Mouse (Mus musculus): ENCODE data around the gene Pamr1. TPM values are rescaled to one million over a fixed set of nuclear protein-coding genes. Genes with fewer than 3 reads are reported as not detected.
A peak's percentile ranks its signal among the peaks of the same experiment; 100 is the strongest.

Gene Pamr1
- polyA plus RNA-seq, 1 experiment from 2014 or later, result 2.7 TPM

DNA sequence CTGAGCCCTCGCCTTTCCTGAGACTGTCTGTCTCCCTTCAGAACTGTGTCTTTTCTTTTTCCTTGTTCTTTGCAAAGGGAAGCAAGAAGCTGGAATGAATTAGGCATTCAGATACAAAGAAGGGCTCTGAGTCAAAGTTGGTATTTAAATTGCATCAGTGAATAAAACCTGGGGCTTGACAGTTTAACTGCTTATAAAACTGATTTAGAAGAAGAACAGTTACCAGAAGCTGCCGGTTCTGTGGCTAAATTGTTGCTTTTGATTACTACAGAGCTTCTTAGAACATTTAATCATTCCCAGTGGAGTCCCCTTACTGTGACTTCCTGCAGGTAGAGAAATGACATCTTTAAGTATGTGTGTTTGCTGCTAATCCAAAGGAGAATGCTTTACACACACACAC lies 124.8 kb downstream of the Pamr1 start:
- Histone ChIP-seq H3K4me2 (replicated peaks) (no peak overlapping the region), H3K4me1 (peaks cover 13% of the 10 kb centered on the region), H3K27ac (replicated peaks) (no peak overlapping the region), H3K9me3 (no peaks in the 10 kb centered on the region), H3K4me3 (no peak overlapping the region), H3K36me3 (no peaks in the 10 kb centered on the region), H3K27me3 (no peaks in the 10 kb centered on the region), H3K9ac (replicated peaks) (no peak overlapping the region)
- 35% methylated on average over 2 of the region's 2 CpGs for WGBS
- no peak for ATAC-seq (ENCODE audit: low FRiP score, low read depth)

DNA sequence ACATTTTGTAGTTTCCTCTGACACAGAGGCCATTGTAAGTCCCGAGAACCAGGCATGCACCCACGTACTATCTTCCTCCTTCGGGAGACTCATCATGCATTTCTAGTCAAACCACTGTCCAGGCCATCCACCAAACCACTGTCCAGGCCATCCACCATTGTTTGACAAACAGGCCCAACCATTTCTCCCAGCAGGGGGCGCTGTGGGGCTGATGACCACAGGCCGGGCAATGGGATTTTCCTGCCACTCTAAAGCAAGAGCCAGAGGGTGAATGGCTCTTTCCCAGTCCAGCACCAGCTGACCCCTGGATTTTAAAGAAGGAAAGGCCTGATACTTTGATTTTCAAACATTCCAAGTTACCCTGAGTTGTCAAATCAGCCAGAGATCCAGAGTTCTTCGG lies 125.5 kb downstream of the Pamr1 start:
- Histone ChIP-seq H3K36me3 (no peaks in the 10 kb centered on the region), H3K9ac (replicated peaks) (no peak overlapping the region), H3K27ac (replicated peaks) (no peak overlapping the region), H3K27me3 (no peaks in the 10 kb centered on the region), H3K4me3 (no peak overlapping the region), H3K9me3 (no peaks in the 10 kb centered on the region), H3K4me2 (replicated peaks) (no peak overlapping the region), H3K4me1 (peaks cover 13% of the 10 kb centered on the region)
- 74% methylated on average over 6 of the region's 6 CpGs for WGBS
- ATAC-seq (ENCODE audit: low FRiP score, low read depth), result no peak

DNA sequence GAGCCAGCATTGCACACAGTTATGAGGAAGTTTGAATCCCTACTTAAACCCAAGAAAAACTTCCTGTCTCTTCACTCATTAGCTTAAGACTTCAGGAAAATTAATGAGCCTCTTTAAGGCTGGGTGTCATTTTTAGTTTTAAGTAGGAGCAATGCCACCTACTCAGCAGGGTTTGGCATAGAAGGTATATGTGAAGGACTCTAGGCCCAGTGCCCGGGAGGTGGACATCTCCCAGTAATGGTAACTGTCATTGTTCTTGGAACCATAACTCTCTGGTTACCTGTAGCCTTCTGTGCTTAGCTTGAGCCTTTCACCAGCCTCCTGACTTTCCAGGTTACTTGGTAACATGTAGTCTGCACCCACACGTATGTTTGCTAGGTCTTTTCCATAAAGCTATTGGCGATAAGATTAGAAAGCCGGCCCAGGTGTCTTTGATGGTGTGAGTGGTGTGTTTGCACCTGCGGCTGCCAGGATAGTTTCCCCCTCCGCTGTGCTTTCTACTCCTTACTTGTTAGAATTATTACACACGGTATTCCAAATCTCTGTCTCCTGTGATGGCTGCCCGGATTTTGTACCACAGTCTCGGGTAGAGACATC lies 127.0 kb downstream of the Pamr1 start:
- H3K4me1 ChIP-seq, result peaks cover 13% of the 10 kb centered on the region
- H3K9ac ChIP-seq (replicated peaks), result no peak overlapping the region
- no peak overlapping the region for H3K4me3 ChIP-seq
- H3K36me3 ChIP-seq, result no peaks in the 10 kb centered on the region
- H3K9me3 ChIP-seq, result no peaks in the 10 kb centered on the region
- H3K27ac ChIP-seq (replicated peaks), result no peak overlapping the region
- no peak for ATAC-seq (ENCODE audit: low FRiP score, low read depth)
- no peak overlapping the region for H3K4me2 ChIP-seq (replicated peaks)
- H3K27me3 ChIP-seq, result no peaks in the 10 kb centered on the region
- WGBS, result 92% methylated on average over 9 of the region's 9 CpGs

DNA sequence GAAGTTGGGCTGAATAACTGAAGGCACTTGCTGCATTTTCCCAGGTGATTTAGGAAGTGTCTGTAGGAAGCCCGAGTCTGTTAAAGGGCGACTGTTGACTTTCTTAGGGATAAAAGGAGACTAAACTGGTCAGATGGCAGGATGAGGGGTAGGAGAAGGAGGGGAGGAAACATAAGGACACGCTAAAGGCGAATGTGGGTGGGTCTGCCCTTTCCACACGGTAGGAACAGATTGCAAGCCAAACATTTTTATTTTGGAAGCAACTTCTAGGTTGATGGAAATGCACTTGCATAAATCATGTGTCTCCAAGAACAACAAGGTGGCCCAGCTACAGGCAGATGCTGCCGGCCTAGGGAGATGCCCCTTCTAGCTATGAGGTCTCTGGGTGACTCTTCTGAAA lies 127.6 kb downstream of the Pamr1 start:
- no peak overlapping the region for H3K9ac ChIP-seq (replicated peaks)
- H3K27ac ChIP-seq (replicated peaks), result no peak overlapping the region
- no peaks in the 10 kb centered on the region for H3K27me3 ChIP-seq
- peaks cover 13% of the 10 kb centered on the region for H3K4me1 ChIP-seq
- ATAC-seq (ENCODE audit: low FRiP score, low read depth), result no peak
- no peaks in the 10 kb centered on the region for H3K9me3 ChIP-seq
- H3K36me3 ChIP-seq, result no peaks in the 10 kb centered on the region
- 82% methylated on average over 6 of the region's 6 CpGs for WGBS
- H3K4me3 ChIP-seq, result no peak overlapping the region
- no peak overlapping the region for H3K4me2 ChIP-seq (replicated peaks)

DNA sequence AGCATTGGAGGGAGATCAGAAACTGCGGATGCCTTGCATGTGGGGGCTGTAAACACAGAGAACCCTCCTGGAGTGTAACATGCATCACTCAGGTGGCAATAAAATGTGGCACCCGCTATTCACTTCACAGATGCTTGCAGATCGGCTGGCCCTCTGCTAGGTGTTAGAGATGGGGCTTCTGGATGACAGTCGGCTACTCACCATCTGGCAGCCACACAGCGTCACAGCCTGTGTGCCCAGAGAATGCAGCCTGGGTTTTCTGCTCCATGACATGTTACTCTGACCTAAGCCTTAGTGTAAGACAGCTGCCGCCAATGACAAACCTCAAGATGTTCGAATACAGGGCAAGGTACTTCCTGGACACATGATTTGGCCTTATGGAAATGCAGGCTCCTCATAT lies 131.5 kb downstream of the Pamr1 start:
- Histone ChIP-seq H3K9ac (replicated peaks) (no peak overlapping the region), H3K9me3 (no peaks in the 10 kb centered on the region), H3K27me3 (no peaks in the 10 kb centered on the region), H3K4me1 (peaks cover 13% of the 10 kb centered on the region), H3K36me3 (no peaks in the 10 kb centered on the region), H3K27ac (replicated peaks) (no peak overlapping the region), H3K4me2 (replicated peaks) (no peak overlapping the region), H3K4me3 (no peak overlapping the region)
- ATAC-seq (ENCODE audit: low FRiP score, low read depth), result no peak
- WGBS, result 85% methylated on average over 7 of the region's 7 CpGs

DNA sequence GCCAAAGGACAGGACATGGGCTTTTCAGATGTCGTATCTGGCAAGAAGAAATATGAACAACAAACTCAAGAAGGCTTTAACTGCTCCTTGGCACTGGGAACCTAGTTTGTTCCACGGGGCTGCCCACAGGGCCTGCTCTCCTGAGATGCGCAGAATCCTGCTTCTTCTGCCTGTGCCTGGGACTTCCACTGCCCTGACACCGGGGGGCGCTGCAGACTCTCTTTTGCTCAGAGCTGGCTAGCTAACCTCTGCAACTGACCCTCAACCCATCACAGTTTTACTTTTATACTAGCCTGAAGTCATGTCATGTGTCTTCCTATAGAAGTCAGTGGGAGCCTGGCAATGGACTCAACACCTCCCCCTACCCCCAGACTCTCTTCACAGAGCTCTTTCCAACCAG lies 132.4 kb downstream of the Pamr1 start:
- 45% methylated on average over 5 of the region's 5 CpGs for WGBS
- ATAC-seq (ENCODE audit: low FRiP score, low read depth), result no peak
- Histone ChIP-seq H3K27me3 (no peaks in the 10 kb centered on the region), H3K4me2 (replicated peaks) (no peak overlapping the region), H3K9me3 (no peaks in the 10 kb centered on the region), H3K4me1 (peaks cover 17% of the 10 kb centered on the region), H3K9ac (replicated peaks) (no peak overlapping the region), H3K27ac (replicated peaks) (no peak overlapping the region), H3K36me3 (no peaks in the 10 kb centered on the region), H3K4me3 (no peak overlapping the region)

DNA sequence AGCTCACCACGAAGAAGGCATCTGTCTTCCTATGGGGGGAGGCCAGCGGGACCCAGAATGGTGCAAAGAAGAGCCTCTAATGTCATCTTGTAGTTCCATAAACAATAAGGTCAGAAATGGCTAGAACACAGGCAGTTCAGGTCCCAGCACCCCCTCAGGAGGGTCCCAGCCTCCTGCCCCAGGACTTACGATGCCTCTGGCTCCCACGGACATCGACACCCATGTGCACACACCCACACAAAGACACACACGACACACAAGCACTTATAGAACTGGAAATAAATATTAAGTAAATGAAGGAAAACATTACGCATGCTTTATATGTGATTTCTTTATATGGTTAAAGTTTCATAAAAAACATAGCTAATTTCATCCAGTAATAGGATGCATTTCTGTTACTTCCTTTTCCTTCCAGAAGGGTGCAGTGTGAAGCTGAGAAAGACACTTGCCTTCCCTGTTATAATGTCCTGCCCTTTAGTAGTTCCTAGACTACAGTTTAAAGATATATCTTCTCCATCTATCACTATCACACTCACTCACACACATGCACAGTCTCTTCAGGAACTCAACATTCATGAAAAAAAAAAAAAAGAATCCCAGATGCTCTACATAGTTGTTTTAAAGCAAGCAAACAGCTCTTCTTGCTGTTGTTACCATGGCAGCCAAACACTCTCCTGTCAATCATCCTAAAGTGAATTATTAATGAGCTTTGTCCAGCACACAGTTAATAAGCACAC lies 135.7 kb downstream of the Pamr1 start:
- no peaks in the 10 kb centered on the region for H3K36me3 ChIP-seq
- peak overlapping the region; percentile 79 for H3K27ac ChIP-seq (replicated peaks)
- H3K4me1 ChIP-seq, result peaks cover 21% of the 10 kb centered on the region
- ATAC-seq (ENCODE audit: low FRiP score, low read depth), result peak; percentile 83
- H3K27me3 ChIP-seq, result no peaks in the 10 kb centered on the region
- H3K9me3 ChIP-seq, result no peaks in the 10 kb centered on the region
- peak overlapping the region; percentile 31 for H3K4me2 ChIP-seq (replicated peaks)
- 89% methylated on average over 7 of the region's 7 CpGs for WGBS
- no peak overlapping the region for H3K4me3 ChIP-seq
- H3K9ac ChIP-seq (replicated peaks), result no peak overlapping the region; the same call in 1 of the 2 replicates

DNA sequence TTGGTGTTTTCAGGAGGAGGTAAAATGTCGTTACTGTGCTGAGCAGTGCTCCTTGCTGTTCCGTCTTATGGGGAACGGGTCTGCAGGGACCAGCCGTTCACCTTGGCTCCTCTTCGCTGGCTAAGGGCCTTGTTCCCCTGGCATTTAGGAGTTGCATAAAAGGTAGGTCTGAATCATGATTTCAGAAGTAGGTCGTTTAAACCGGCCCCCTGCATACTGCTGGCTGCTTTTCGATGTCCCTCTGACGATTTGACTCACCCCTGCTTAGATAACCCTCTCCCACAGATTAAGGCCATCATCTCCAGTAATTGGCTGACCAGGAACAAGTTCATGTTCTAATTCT lies 136.3 kb downstream of the Pamr1 start:
- Histone ChIP-seq H3K4me1 (peaks cover 21% of the 10 kb centered on the region), H3K9me3 (no peaks in the 10 kb centered on the region), H3K4me3 (no peak overlapping the region), H3K36me3 (no peaks in the 10 kb centered on the region), H3K27me3 (no peaks in the 10 kb centered on the region), H3K9ac (replicated peaks) (no peak overlapping the region; the same call in 1 of the 2 replicates), H3K4me2 (replicated peaks) (peak overlapping the region; percentile 31), H3K27ac (replicated peaks) (peak overlapping the region; percentile 79)
- WGBS, result 47% methylated on average over 9 of the region's 9 CpGs
- ATAC-seq (ENCODE audit: low FRiP score, low read depth), result peak; percentile 13; the same call in 1 of the 2 replicates

Other genes with a start within 250 kb of the Pamr1 start
- gene Trim44, start 142.2 kb upstream of the Pamr1 start, polyA plus RNA-seq (2016; fragmentation: Nextera tagmentation; extraction: Ambion mirVana), result 59.0 and 78.8 TPM in 2 replicates
- 48.4 and 52.6 TPM in 2 replicates for gene Fjx1, start 97.5 kb upstream of the Pamr1 start, polyA plus RNA-seq (2016; fragmentation: Nextera tagmentation; extraction: Ambion mirVana)
- 20.6 and 25.7 TPM in 2 replicates for gene Slc1a2, start 108.6 kb downstream of the Pamr1 start, polyA plus RNA-seq (2016; fragmentation: Nextera tagmentation; extraction: Ambion mirVana)

Data from midbrain, embryonic 12.5 days (tissue).